Mouse (Mus musculus) liver, embryonic 11.5 days (tissue): ENCODE data around the gene Stac3. TPM values are rescaled to one million over a fixed set of nuclear protein-coding genes. Genes with fewer than 3 reads are reported as not detected.

ENCODE experiments used
- ATAC-seq: fragments of 200-750 bp; cut with Nextera tagmentation; replicated peaks from 2 replicates; pipeline ENCODE4 v1.8.0; 2017; ENCODE audit warnings: moderate number of reproducible peaks, mild to moderate bottlenecking, moderate TSS enrichment, moderate library complexity; ENCODE audit not compliant: low FRiP score
- DNase-seq: peaks from one replicate; pipeline ENCODE4 v3.0.0-alpha.2; 2017; ENCODE audit warnings: low spot score
- H3K27ac ChIP-seq: fragments of 300-500 bp; sonication (generic); 2 replicates; pipeline ENCODE4 v1.5.1; 2014; ENCODE audit warnings: mild to moderate bottlenecking, low read depth, low read length, control low read depth
- H3K27me3 ChIP-seq: fragments of 300-500 bp; sonication (generic); replicated peaks from 2 replicates; pipeline ENCODE4 v1.6.1; 2014; ENCODE audit warnings: low read length, mixed read lengths; ENCODE audit not compliant: control insufficient read depth, insufficient read depth
- H3K36me3 ChIP-seq: fragments of 300-500 bp; sonication (generic); 2 replicates; pipeline ENCODE4 v1.6.1; 2014; ENCODE audit warnings: mild to moderate bottlenecking, low read length, moderate library complexity, mixed read lengths; ENCODE audit not compliant: control insufficient read depth, insufficient read depth
- H3K4me1 ChIP-seq: fragments of 300-500 bp; sonication (generic); replicated peaks from 2 replicates; pipeline ENCODE4 v1.6.1; 2014; ENCODE audit warnings: low read length, mixed read lengths; ENCODE audit not compliant: control insufficient read depth, insufficient read depth
- H3K4me2 ChIP-seq: fragments of 300-500 bp; sonication (generic); 2 replicates; pipeline ENCODE4 v1.6.1; 2014; ENCODE audit warnings: mild to moderate bottlenecking, control low read depth, moderate library complexity
- H3K4me3 ChIP-seq: fragments of 300-500 bp; sonication (generic); 2 replicates; pipeline ENCODE4 v1.5.1; 2014; ENCODE audit warnings: low read depth, low read length, control low read depth
- H3K9ac ChIP-seq: fragments of 300-500 bp; sonication (generic); 2 replicates; pipeline ENCODE4 v1.6.1; 2014; ENCODE audit warnings: low read depth, low read length, control low read depth
- H3K9me3 ChIP-seq: fragments of 300-500 bp; sonication (generic); 2 replicates; pipeline ENCODE4 v1.6.1; 2016; ENCODE audit warnings: low read length, inconsistent platforms, mixed read lengths; ENCODE audit not compliant: control insufficient read depth
- WGBS: fragments of 180-500 bp; shearing (Covaris S2); extraction: QIAGEN DNeasy Blood & Tissue Kit; methylation state at CpG from one replicate; pipeline ENCODE4 v1.1.7; 2014; 5-methylcytosine and 5-hydroxymethylcytosine counted together
- polyA plus RNA-seq: library from polyadenylated mRNA; unstranded; fragments of >200 nt; fragmentation: Nextera tagmentation; extraction: Ambion mirVana; gene quantifications from 2 replicates; pipeline ENCODE4 v1.2.1, GENCODE M21; 2014

Gene Stac3
- polyA plus RNA-seq, 1 experiment from 2014 or later: 0.32 TPM

- peaks cover 11% of the 10 kb centered on the region; the same call in 1 of the 2 replicates for H3K36me3 ChIP-seq
- 94% methylated on average over 4 of the region's 4 CpGs for WGBS
- no peak for DNase-seq
These were observed 22.4 kb upstream of the Stac3 start for GRCm38 (mm10) chr10:127479131-127479530.

GRCm38 (mm10) chr10:127480833-127481813 lies 20.4 kb upstream of the Stac3 start:
- no peak overlapping the region for H3K4me2 ChIP-seq
- no peak overlapping the region for H3K4me3 ChIP-seq
- H3K36me3 ChIP-seq: peaks cover 13% of the 10 kb centered on the region
- ATAC-seq (peak; percentile 39; the same call in 1 of the 2 replicates), DNase-seq (no peak)
- no peaks in the 10 kb centered on the region for H3K4me1 ChIP-seq
- H3K27me3 ChIP-seq: no peaks in the 10 kb centered on the region
- H3K9ac ChIP-seq: no peak overlapping the region
- H3K27ac ChIP-seq: no peak overlapping the region
- no peaks in the 10 kb centered on the region for H3K9me3 ChIP-seq
- WGBS: 83% methylated on average over 19 of the region's 19 CpGs

More at GRCm38 (mm10) chr10:127479131-127479530, 22.4 kb upstream of the Stac3 start:
- Histone ChIP-seq H3K4me3 (no peak overlapping the region), H3K27ac (no peak overlapping the region), H3K4me2 (no peak overlapping the region), H3K9ac (no peak overlapping the region), H3K27me3 (no peaks in the 10 kb centered on the region), H3K4me1 (no peaks in the 10 kb centered on the region), H3K9me3 (no peaks in the 10 kb centered on the region)
- ATAC-seq: no peak

- no peaks in the 10 kb centered on the region for H3K9me3 ChIP-seq
- H3K9ac ChIP-seq: no peak overlapping the region
- H3K36me3 ChIP-seq: peaks cover 9% of the 10 kb centered on the region
- 87% methylated on average over 10 of the region's 10 CpGs for WGBS
- no peak overlapping the region for H3K27ac ChIP-seq
- DNase-seq: no peak
- H3K4me1 ChIP-seq: no peaks in the 10 kb centered on the region
- H3K4me2 ChIP-seq: no peak overlapping the region
- no peak overlapping the region for H3K4me3 ChIP-seq
- H3K27me3 ChIP-seq: no peaks in the 10 kb centered on the region
- no peak for ATAC-seq
These were observed 16.3 kb upstream of the Stac3 start for GRCm38 (mm10) chr10:127485235-127485634.

- Histone ChIP-seq H3K9ac (no peak overlapping the region), H3K27ac (no peak overlapping the region), H3K36me3 (peaks cover 24% of the 10 kb centered on the region), H3K4me3 (no peak overlapping the region), H3K4me1 (no peaks in the 10 kb centered on the region), H3K27me3 (no peaks in the 10 kb centered on the region), H3K4me2 (no peak overlapping the region), H3K9me3 (no peaks in the 10 kb centered on the region)
- DNase-seq (no peak), ATAC-seq (no peak)
- 88% methylated on average over 7 of the region's 7 CpGs for WGBS
These were observed 12.6 kb upstream of the Stac3 start for GRCm38 (mm10) chr10:127488856-127489255.

- H3K27ac ChIP-seq: no peak overlapping the region
- peaks cover 26% of the 10 kb centered on the region for H3K36me3 ChIP-seq
- ATAC-seq: no peak
- H3K4me1 ChIP-seq: no peaks in the 10 kb centered on the region
- no peak overlapping the region for H3K4me3 ChIP-seq
- no peaks in the 10 kb centered on the region for H3K27me3 ChIP-seq
- no peak overlapping the region for H3K4me2 ChIP-seq
- no peaks in the 10 kb centered on the region for H3K9me3 ChIP-seq
- DNase-seq: no peak
- 87% methylated on average over 18 of the region's 18 CpGs for WGBS
- H3K9ac ChIP-seq: no peak overlapping the region
These were observed 11.0 kb upstream of the Stac3 start for GRCm38 (mm10) chr10:127490160-127491127.

- ATAC-seq (no peak), DNase-seq (no peak)
- no peak overlapping the region for H3K4me3 ChIP-seq
- no peak overlapping the region for H3K4me2 ChIP-seq
- 81% methylated on average over 8 of the region's 8 CpGs for WGBS
- H3K9me3 ChIP-seq: no peaks in the 10 kb centered on the region
- no peaks in the 10 kb centered on the region for H3K27me3 ChIP-seq
- H3K4me1 ChIP-seq: no peaks in the 10 kb centered on the region
- peaks cover 28% of the 10 kb centered on the region for H3K36me3 ChIP-seq
- no peak overlapping the region for H3K9ac ChIP-seq
- H3K27ac ChIP-seq: no peak overlapping the region
These were observed 10.4 kb upstream of the Stac3 start for GRCm38 (mm10) chr10:127491128-127491512.

GRCm38 (mm10) chr10:127492118-127492517 lies 9.4 kb upstream of the Stac3 start:
- Histone ChIP-seq H3K27me3 (no peaks in the 10 kb centered on the region), H3K9ac (no peak overlapping the region), H3K36me3 (peaks cover 33% of the 10 kb centered on the region), H3K9me3 (no peaks in the 10 kb centered on the region), H3K4me2 (no peak overlapping the region), H3K4me3 (no peak overlapping the region), H3K4me1 (no peaks in the 10 kb centered on the region), H3K27ac (no peak overlapping the region)
- ATAC-seq: no peak
- 91% methylated on average over 3 of the region's 3 CpGs for WGBS
- no peak for DNase-seq

- Histone ChIP-seq H3K36me3 (peaks cover 48% of the 10 kb centered on the region), H3K9ac (no peak overlapping the region), H3K4me1 (no peaks in the 10 kb centered on the region), H3K9me3 (no peaks in the 10 kb centered on the region), H3K4me3 (no peak overlapping the region), H3K4me2 (no peak overlapping the region), H3K27me3 (no peaks in the 10 kb centered on the region), H3K27ac (no peak overlapping the region)
- DNase-seq: no peak
- 90% methylated on average over 3 of the region's 3 CpGs for WGBS
- ATAC-seq: no peak
These were observed 5.3 kb upstream of the Stac3 start for GRCm38 (mm10) chr10:127496156-127496555.
